Mouse (Mus musculus) left cerebral cortex, postnatal 10 days (tissue): ENCODE data around the gene Mphosph9. TPM values are rescaled to one million over a fixed set of nuclear protein-coding genes. Genes with fewer than 3 reads are reported as not detected.
"Not testable (repeated sequence)": the region's sequence is repeated elsewhere in the genome, so short reads cannot be mapped to it uniquely, and the experiment has no call there.

Source experiments
- DNase-seq, 2 experiments: peaks; one replicate each; pipeline ENCODE4 v3.0.0; 2021 to 2022; ENCODE audit warnings: low spot score in 2 of 2, mixed read lengths in 1 of 2; ENCODE audit errors: extremely low spot score in 1 of 2
- intact Hi-C: fragments of 180-260 bp; cut with DNase I; formaldehyde crosslinking; loops from one replicate; pipeline ENCODE4 v1.15.1; 2025
- total RNA-seq, 2 experiments: library from RNA; stranded (reverse); gene quantifications; 2 replicates each; pipeline ENCODE4 v1.2.3; 2021

Mphosph9 gene
- total RNA-seq, 2 experiments from 2014 or later: 19.4 to 23.2 TPM

- intact Hi-C loops: no loop called here
- peak in 1 of 2 experiments; percentile 60 for DNase-seq
Observed at GRCm38 (mm10) chr5:124224321-124225092, 103.3 kb downstream of the Mphosph9 start.

GRCm38 (mm10) chr5:124223574-124223973 is 104.2 kb downstream of the Mphosph9 start:
- no peak for DNase-seq
- intact Hi-C loops: no loop called here

GRCm38 (mm10) chr5:124222696-124223095 is 105.1 kb downstream of the Mphosph9 start:
- intact Hi-C loops: no loop called here
- DNase-seq: no peak

GRCm38 (mm10) chr5:124221736-124222040 is 106.1 kb downstream of the Mphosph9 start:
- intact Hi-C loops: no loop called here
- no peak for DNase-seq

DNA sequence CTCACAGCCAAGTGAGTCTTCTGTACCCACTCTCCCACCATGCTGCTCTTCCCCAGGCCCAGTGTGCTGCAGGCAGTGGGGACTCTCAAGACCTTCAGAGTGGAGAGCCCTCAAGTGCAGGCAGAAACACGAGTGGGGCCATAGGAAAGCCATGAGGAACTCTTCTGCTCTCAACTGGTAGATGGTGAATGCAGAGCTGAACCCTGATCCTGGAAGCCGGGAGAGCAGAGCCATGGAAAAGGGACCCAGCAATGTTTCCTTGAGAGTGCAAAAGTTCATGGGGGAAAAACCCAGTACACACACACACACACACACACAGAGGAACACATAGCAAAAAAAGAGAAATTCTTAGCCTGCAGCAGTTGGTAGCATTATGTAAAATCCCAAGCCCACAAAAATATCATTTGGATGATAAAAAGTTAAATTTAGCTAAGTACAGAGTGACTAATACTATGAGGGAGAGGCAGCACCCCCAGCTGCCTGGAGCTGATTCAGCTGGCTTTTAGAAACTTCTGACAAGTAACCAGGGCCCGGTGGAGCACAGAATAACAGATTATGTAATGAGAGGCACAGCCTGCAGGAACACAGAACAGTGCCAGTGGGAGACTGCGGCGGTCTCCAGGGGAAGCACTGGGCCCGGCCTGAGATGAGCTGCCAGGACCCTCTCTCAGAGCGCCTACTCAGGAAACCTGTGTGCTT is 106.6 kb downstream of the Mphosph9 start:
- peak; percentile 83 for DNase-seq
- intact Hi-C loops: no loop called here

GRCm38 (mm10) chr5:124220551-124220950 is 107.2 kb downstream of the Mphosph9 start:
- DNase-seq: no peak
- intact Hi-C loops: no loop called here

GRCm38 (mm10) chr5:124219431-124219830 is 108.3 kb downstream of the Mphosph9 start:
- DNase-seq: no peak
- intact Hi-C loops: no loop called here

GRCm38 (mm10) chr5:124218986-124219385 is 108.8 kb downstream of the Mphosph9 start:
- no peak for DNase-seq
- intact Hi-C loops: no loop called here

GRCm38 (mm10) chr5:124217566-124218249 is 110.1 kb downstream of the Mphosph9 start:
- intact Hi-C loops: no loop called here
- DNase-seq: peak in 1 of 2 experiments; percentile 61

DNA sequence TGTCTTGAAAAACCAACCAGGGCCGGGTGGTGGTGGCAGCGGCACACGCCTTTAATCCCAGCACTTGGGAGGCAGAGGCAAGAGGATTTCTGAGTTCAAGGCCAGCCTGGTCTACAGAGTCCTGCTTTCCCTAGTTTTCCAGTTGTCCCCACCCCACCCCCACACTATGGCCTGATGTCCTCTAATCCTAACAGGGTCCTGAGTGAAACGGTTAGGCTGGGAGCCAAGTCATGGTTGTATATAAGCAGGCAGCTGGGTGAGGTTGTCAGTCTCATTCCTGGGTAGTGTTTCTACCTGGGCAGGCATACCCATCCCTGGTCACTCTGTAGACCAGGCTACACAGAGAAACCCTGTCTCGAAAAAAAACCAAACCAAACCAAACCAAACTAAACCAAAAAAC is 110.7 kb downstream of the Mphosph9 start:
- DNase-seq, intact Hi-C loops: not testable (repeated sequence)

- DNase-seq: no peak
Observed at GRCm38 (mm10) chr5:124216403-124216802, 111.4 kb downstream of the Mphosph9 start.

DNA sequence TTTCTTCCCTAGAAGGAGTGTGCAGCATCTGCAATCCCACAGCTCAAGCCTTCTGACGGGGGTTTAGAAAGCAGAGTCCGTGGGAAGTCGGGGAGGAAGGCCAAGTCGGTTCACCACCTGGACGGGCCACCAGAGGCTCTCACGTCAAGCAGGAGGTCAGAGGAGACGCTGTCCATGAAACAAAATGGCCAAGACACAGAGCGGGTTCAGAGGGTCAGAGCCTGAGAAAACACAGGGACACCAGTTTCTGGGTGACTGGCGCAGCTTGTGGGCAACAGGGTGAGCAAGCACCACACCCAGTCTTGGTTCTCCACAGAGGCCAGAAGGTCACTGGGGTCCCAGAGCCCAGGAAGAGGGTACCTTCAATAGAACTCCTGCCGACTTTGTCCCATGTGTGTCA is 112.1 kb downstream of the Mphosph9 start:
- intact Hi-C loops: no loop called here
- DNase-seq: no peak

More at GRCm38 (mm10) chr5:124216403-124216802, 111.4 kb downstream of the Mphosph9 start:
- intact Hi-C loops: no loop called here

GRCm38 (mm10) chr5:124214516-124215145 is 113.1 kb downstream of the Mphosph9 start:
- no peak for DNase-seq
- intact Hi-C loops: no loop called here

DNA sequence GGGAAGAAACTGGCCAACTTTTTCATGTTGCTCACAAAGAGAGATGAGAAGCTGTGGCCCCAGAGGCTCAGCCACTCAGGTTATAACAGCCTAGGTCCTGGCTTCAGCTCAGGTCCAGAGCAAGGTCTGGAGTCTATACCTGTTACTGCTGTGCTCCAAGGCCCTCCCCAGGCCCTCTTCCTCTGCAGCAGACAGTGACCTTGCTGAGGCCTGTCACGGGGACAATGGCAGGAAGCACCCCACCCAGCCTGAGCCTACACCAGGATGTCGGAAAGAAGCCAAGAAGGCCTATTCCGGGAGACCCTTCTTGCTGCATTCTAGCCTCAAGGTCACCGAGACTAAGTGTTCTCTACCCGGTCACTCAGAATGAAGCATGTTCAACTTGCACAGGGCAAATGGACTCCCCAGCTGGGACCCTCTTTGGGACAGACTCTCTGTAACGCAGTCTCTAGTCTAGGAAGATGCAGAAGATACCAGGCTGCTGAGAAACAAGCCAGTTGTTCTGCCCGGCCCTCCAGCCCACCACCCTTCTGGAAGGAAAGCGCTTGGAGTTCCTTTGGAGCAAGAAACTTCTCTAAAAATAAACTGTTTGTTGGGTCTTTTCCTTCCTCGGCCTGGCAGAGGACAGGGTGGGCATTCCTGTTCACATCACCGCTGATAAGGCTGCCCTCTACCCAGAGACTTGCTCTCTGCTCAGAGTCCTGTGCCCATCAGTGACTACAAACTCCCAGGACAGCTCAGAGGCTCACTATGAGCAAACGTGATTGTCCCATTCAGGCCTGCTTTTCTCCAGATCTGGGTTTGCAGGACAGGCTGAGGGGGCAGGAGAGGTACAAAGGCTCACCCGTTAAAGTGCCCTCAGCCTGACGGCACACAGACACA is 113.9 kb downstream of the Mphosph9 start:
- peak in 1 of 2 experiments; percentile 78 for DNase-seq
- intact Hi-C loops: no loop called here

DNA sequence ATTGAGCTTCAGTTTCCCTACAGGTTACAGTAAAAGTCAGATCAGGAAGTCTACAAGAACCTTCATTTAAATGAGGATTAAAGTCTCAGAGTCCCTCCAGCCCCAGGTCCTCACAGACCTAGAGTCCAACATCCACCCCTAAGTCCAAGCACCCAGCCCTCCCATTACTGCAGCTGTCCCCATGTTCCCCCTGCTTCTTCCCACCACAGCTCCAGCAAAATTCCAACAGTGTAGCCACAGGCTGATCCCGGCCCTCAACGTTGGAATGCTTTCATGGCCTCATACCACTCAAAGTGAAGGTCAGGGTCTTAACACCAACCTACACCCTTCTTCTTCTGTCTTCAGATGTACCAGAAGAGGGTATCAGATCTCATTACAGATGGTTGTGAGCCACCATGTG is 116.1 kb downstream of the Mphosph9 start:
- intact Hi-C loops: no loop called here
- DNase-seq: no peak

DNA sequence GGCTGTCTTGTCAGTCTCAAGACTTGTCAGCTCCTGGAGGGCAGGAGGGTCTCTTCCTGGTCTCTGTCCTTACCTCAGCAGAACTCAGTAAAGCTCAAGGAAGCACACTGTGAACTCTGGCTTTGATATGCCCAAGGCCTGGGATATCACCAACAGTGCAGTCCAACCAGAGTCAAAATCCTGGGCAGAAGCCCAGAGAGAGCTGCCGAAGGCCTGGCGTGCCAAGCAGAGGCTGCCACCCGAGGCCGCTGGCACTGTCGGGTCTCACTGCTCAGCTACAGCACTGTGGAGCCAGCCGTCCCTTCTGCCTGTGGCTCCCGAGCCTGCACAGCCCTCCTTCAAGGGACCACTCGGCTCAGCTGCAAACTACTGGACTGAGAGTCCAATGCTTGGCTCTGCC is 116.5 kb downstream of the Mphosph9 start:
- DNase-seq: peak in 1 of 2 experiments; percentile 51
- intact Hi-C loops: no loop called here

DNA sequence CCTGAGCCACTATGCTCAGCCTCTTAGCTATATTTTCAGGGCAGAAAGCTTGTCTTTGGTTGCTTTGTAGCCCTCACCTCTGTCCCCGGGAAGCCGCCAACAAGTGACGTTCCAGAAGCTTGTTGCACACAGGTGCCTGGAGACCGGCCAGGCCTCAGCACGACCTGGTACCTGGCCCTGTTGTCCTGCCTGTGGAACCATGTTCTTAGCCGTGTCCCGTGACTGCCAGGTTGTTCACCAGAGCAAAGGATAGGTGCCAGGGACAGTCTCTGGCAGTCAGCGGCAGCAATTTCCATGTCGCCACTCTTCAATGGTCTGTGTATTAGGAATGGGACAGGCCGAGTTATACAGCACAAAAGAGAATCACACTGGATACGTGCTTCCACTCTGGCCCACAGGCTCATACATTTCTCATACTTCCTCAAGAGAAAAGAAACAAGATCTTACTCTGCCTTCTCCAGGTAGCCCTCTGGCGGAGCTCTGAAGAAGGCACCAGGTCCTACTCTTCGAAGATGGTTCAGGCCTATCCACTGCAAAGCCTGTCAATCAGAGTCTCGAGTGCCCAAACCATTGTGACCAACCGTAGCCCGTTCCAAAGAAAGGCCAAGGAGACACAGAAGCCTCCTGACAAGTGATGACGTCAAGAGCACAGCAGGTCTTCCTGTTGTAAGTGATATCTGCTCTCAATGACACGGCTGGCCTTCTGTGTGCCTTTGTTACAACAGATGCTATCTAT is 117.3 kb downstream of the Mphosph9 start:
- intact Hi-C loops: no loop called here
- DNase-seq: no peak

- no peak for DNase-seq
- intact Hi-C loops: no loop called here
Observed at GRCm38 (mm10) chr5:124209850-124210249, 117.9 kb downstream of the Mphosph9 start.
